Mouse (Mus musculus): ENCODE measurements around the gene Lhx8. TPM values are rescaled to one million over a fixed set of nuclear protein-coding genes. Genes with fewer than 3 reads are reported as not detected.

The Lhx8 gene
- polyA plus RNA-seq, 1 experiment from 2014 or later, result not detected

GRCm38 (mm10) chr3:154269757-154270366 is 60.6 kb downstream of the Lhx8 start:
- Histone ChIP-seq H3K36me3 (replicated peaks; ENCODE audit: insufficient read depth, low read length) (no peaks in the 10 kb centered on the region), H3K4me3 (ENCODE audit: low read depth, low read length) (no peak overlapping the region), H3K27ac (ENCODE audit: low read depth) (no peak overlapping the region), H3K4me2 (ENCODE audit: low read depth, low read length) (no peak overlapping the region; the same call in 1 of the 2 replicates), H3K9ac (replicated peaks) (no peak overlapping the region), H3K4me1 (ENCODE audit: insufficient read depth) (no peaks in the 10 kb centered on the region), H3K9me3 (ENCODE audit: low read length) (no peaks in the 10 kb centered on the region), H3K27me3 (ENCODE audit: insufficient read depth, low read length) (0 out of 2 replicates have a peak, but pooled peaks cover 4% of the 10 kb centered on the region)
- 18% methylated on average over 19 of the region's 19 CpGs for WGBS (ENCODE audit: insufficient replicate concordance)
- ATAC-seq, result no peak; the same call in 1 of the 2 replicates
- TF ChIP-seq CTCF (IDR thresholded peaks at IDR 0.05; ENCODE audit: low read depth) (peak; percentile 96), EP300 (IDR thresholded peaks at IDR 0.05; ENCODE audit: low read depth) (no peak)
- DNase-seq, result peak; percentile 72

GRCm38 (mm10) chr3:154268313-154268712 is 62.1 kb downstream of the Lhx8 start:
- TF ChIP-seq CTCF (IDR thresholded peaks at IDR 0.05; ENCODE audit: low read depth) (no peak), EP300 (IDR thresholded peaks at IDR 0.05; ENCODE audit: low read depth) (no peak)
- DNase-seq (no peak), ATAC-seq (no peak)
- Histone ChIP-seq H3K9ac (replicated peaks) (no peak overlapping the region), H3K4me3 (ENCODE audit: low read depth, low read length) (no peak overlapping the region), H3K9me3 (ENCODE audit: low read length) (no peaks in the 10 kb centered on the region), H3K36me3 (replicated peaks; ENCODE audit: insufficient read depth, low read length) (no peaks in the 10 kb centered on the region), H3K4me1 (ENCODE audit: insufficient read depth) (no peaks in the 10 kb centered on the region), H3K4me2 (ENCODE audit: low read depth, low read length) (no peak overlapping the region), H3K27me3 (ENCODE audit: insufficient read depth, low read length) (0 out of 2 replicates have a peak, but pooled peaks cover 4% of the 10 kb centered on the region), H3K27ac (ENCODE audit: low read depth) (no peak overlapping the region)
- WGBS (ENCODE audit: insufficient replicate concordance), result 55% methylated on average over 9 of the region's 9 CpGs

- ATAC-seq, result no peak
- H3K4me3 ChIP-seq (ENCODE audit: low read depth, low read length), result no peak overlapping the region
- H3K9me3 ChIP-seq (ENCODE audit: low read length), result no peaks in the 10 kb centered on the region
These were observed 73.1 kb downstream of the Lhx8 start for GRCm38 (mm10) chr3:154257312-154257711.

More at GRCm38 (mm10) chr3:154257312-154257711, 73.1 kb downstream of the Lhx8 start:
- no peak for DNase-seq
- Histone ChIP-seq H3K27me3 (ENCODE audit: insufficient read depth, low read length) (no peaks in the 10 kb centered on the region), H3K27ac (ENCODE audit: low read depth) (no peak overlapping the region), H3K4me1 (ENCODE audit: insufficient read depth) (no peaks in the 10 kb centered on the region), H3K4me2 (ENCODE audit: low read depth, low read length) (no peak overlapping the region), H3K9ac (replicated peaks) (no peak overlapping the region), H3K36me3 (replicated peaks; ENCODE audit: insufficient read depth, low read length) (no peaks in the 10 kb centered on the region)
- TF ChIP-seq EP300 (IDR thresholded peaks at IDR 0.05; ENCODE audit: low read depth), result no peak
- TF ChIP-seq CTCF (IDR thresholded peaks at IDR 0.05; ENCODE audit: low read depth), result no peak

Data from liver, postnatal 0 days (tissue).